Mouse (Mus musculus) C2C12 (cell line): ENCODE measurements around the gene 2610001J05Rik. TPM values are rescaled to one million over a fixed set of nuclear protein-coding genes. Genes with fewer than 3 reads are reported as not detected.
A peak's percentile ranks its signal among the peaks of the same experiment; 100 is the strongest.

Experiments used
- H3K27me3 ChIP-seq: one replicate; pipeline ENCODE4 v1.6.1; 2011; ENCODE audit not compliant: control insufficient read depth, insufficient read depth, insufficient read length
- H3K36me3 ChIP-seq: one replicate; pipeline ENCODE4 v1.6.1; 2011; ENCODE audit not compliant: control insufficient read depth, insufficient read depth
- H3K4me3 ChIP-seq: one replicate; pipeline ENCODE4 v1.5.1; 2011; ENCODE audit warnings: mild to moderate bottlenecking, control low read depth; ENCODE audit not compliant: poor library complexity, insufficient read depth, severe bottlenecking
- H3K79me2 ChIP-seq: one replicate; pipeline ENCODE4 v1.6.1; 2011; ENCODE audit not compliant: control insufficient read depth, insufficient read depth
- H3K79me3 ChIP-seq: one replicate; pipeline ENCODE4 v1.6.1; 2011; ENCODE audit warnings: low read depth, control low read depth
- H3ac ChIP-seq: one replicate; pipeline ENCODE3; 2011; ENCODE audit warnings: low read depth; ENCODE audit not compliant: control insufficient read depth, insufficient read length
- CEBPB ChIP-seq: IDR thresholded peaks from one replicate; pipeline ENCODE4 v1.6.1; 2011; ENCODE audit warnings: low read depth, mild to moderate bottlenecking, control low read depth, moderate library complexity
- CTCF ChIP-seq: IDR thresholded peaks from one replicate; pipeline ENCODE4 v1.5.1; 2011; ENCODE audit not compliant: control insufficient read depth, insufficient read depth, insufficient read length
- FOSL1 ChIP-seq: IDR thresholded peaks from one replicate; pipeline ENCODE4 v1.8.0; 2011; ENCODE audit warnings: mild to moderate bottlenecking, low read length; ENCODE audit not compliant: poor library complexity, insufficient read depth, severe bottlenecking
- MAX ChIP-seq: IDR thresholded peaks from one replicate; pipeline ENCODE4 v1.6.1; 2011; ENCODE audit warnings: mild to moderate bottlenecking, control low read depth
- MYOD1 ChIP-seq: IDR thresholded peaks from one replicate; pipeline ENCODE4 v1.6.1; 2011; ENCODE audit warnings: low read depth; ENCODE audit not compliant: control insufficient read depth, insufficient read length
- MYOG ChIP-seq: IDR thresholded peaks from one replicate; pipeline ENCODE4 v1.6.1; 2011; ENCODE audit not compliant: control insufficient read depth, insufficient read length; ENCODE audit errors: extremely low read depth
- USF1 ChIP-seq: IDR thresholded peaks from one replicate; pipeline ENCODE4 v1.6.1; 2011; ENCODE audit warnings: low read depth, mild to moderate bottlenecking, control low read depth, moderate library complexity
- polyA plus RNA-seq: library from polyadenylated mRNA; unstranded; fragments of >200 nt; fragmentation: generic; extraction: Trizol; gene quantifications from one replicate; pipeline ENCODE4 v1.2.1, GENCODE M21; 2012; ENCODE audit warnings: missing spikeins

2610001J05Rik gene
- polyA plus RNA-seq, 1 experiment, result 63.8 TPM

DNA sequence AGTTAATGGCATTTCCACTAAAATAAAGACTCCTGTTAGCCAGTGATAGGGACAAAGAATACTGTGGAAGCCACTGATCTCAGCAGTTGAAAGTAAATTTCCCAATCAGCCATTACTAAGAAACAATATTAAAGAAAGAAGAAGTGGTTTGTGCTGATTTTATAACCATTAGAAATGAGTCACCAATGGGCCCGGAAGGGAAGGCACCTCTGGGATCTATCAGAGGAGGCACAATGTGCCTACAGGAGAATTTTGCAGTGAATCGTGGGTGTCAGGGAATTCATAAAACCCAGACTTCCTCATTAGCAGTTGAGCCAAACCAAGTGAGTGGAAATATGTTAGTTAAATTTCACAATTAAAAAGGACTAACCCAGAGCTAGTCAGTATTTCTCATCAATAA, 2.6 kb upstream of the 2610001J05Rik start:
- Histone ChIP-seq H3ac (no peak overlapping the region), H3K79me3 (peaks cover 3% of the 10 kb centered on the region), H3K36me3 (peaks cover 13% of the 10 kb centered on the region), H3K79me2 (peaks cover 9% of the 10 kb centered on the region), H3K27me3 (no peaks in the 10 kb centered on the region), H3K4me3 (no peak overlapping the region)
- TF ChIP-seq MYOG (no peak), USF1 (no peak), CTCF (no peak), MYOD1 (no peak), CEBPB (no peak), MAX (no peak)

DNA sequence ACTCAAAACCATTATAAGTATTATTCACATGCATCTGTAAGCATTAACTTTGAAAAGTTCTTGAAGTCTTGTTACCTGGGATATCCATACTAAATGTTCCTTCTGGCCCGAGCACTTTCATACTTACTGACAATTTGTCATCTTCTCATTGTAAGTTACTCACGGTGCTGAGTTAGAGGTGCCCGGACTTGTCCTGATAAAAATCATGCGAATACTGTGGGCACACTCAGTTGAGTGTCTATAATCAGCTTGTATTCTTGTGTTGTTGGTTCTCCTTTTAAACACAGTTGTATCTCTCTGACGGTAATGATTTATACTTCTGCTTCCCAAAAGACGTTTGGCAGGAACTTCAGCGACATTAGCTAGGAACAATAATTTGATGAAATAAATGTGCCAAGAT, 758 bp upstream of the 2610001J05Rik start:
- Histone ChIP-seq H3K4me3 (no peak overlapping the region), H3K79me3 (peaks cover 3% of the 10 kb centered on the region), H3K79me2 (peaks cover 9% of the 10 kb centered on the region), H3K36me3 (peaks cover 23% of the 10 kb centered on the region), H3ac (no peak overlapping the region), H3K27me3 (no peaks in the 10 kb centered on the region)
- no peak for TF ChIP-seq CTCF
- no peak for TF ChIP-seq FOSL1

DNA sequence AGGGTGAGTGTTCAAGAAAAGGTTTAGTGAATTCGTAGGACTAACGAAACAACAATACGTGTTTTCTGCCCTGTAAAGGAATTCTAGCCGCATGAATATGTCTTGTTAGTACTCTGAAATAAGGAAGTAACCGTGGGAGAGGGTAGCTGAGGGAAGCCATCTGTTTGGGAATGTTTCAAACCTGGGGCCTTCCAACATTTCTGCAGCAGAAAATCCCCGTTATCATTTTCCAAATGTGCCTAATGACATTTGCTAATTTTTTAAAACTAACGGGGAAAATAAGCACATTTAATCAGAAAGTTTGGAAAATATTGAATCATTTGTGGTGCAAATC, 274 bp upstream of the 2610001J05Rik start:
- Histone ChIP-seq H3K79me2 (peaks cover 9% of the 10 kb centered on the region), H3ac (peak overlapping the region; percentile 6), H3K36me3 (peaks cover 23% of the 10 kb centered on the region), H3K79me3 (peaks cover 3% of the 10 kb centered on the region), H3K4me3 (peak overlapping the region; percentile 58), H3K27me3 (no peaks in the 10 kb centered on the region)
- TF ChIP-seq MYOD1 (no peak), FOSL1 (no peak), CTCF (no peak), MYOG (no peak), USF1 (no peak), MAX (no peak), CEBPB (no peak)

DNA sequence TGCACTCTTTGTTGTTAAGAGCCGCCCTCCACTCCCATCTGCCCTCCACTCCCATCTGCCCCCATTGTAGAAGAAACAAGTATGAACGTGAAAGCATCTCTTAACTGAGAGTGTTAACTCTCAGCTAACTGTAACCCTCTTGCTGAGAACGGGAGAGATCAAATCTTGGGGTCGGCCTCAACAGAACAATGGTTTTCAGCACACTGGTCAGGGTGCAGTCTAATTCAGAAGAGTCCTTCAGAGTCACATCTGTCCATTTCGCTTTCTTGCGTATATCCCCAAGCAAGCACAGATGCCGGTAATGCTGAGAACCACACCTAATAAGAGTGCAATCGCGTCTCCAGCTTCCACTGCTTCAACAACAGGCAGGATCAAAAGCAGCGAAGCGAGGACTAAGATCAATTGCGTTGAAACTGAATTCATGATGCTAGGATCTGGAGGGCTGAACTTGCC, 1.0 kb downstream of the 2610001J05Rik start:
- TF ChIP-seq MYOD1 (no peak), FOSL1 (no peak), MYOG (no peak)
- Histone ChIP-seq H3ac (peak overlapping the region; percentile 85), H3K79me2 (peaks cover 9% of the 10 kb centered on the region), H3K79me3 (peaks cover 3% of the 10 kb centered on the region), H3K36me3 (peaks cover 23% of the 10 kb centered on the region), H3K4me3 (peak overlapping the region; percentile 58), H3K27me3 (no peaks in the 10 kb centered on the region)

DNA sequence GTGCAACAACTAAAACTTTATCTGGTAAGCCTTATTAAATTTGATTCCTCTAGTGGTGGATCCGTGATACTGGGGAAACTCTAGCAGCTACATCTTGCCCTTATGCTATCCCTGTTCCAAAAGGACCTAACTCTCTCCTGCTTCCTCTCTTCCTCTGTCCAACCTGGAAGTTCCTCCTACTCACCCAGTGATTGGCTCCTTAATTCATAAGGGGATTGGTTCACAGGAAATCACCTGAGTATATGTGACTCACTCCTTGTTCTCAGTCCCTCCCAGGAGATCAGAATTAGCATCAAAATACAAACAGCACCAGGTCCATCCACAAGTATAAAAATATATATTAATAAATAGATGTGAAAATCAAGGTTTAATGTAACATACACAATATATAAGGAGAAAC, 10.7 kb downstream of the 2610001J05Rik start:
- Histone ChIP-seq H3K4me3 (no peak overlapping the region), H3K79me3 (no peaks in the 10 kb centered on the region), H3K27me3 (no peaks in the 10 kb centered on the region), H3K36me3 (no peaks in the 10 kb centered on the region), H3ac (no peak overlapping the region), H3K79me2 (no peaks in the 10 kb centered on the region)
- TF ChIP-seq USF1 (peak; percentile 18), MYOD1 (no peak), FOSL1 (no peak), MAX (no peak)

DNA sequence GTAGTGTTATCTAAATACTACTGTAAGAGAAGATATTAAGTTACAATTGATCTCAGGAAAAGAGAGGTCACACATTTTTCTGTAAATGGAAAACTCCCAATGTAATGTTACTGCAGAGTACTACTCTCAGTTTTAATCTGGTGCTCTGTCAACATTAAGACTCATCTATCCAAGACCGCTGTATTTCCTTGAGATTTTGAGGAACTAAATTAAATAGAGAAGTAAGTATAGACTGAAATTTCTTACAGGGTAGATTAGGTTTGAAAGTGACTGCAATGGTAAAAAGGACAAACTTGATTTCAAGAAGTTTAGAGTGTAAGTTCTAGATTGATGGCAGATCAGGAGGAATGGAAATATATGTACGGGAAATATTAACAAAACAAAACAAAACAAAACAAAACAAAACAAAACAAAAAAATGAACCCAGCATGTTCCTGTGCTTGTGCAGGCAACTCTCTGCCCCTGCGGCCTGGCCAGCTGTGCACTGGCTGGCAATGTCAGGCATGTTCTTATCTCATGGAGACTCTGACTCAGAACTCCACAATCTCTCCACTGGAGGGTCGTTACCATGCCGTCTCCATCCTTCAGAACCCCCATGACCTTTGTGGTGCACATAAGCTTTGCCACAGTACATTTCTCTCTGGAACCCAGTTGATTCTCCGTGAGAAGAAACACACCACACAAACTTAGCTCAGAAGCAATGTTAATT, 11.3 kb downstream of the 2610001J05Rik start:
- Histone ChIP-seq H3K79me2 (no peaks in the 10 kb centered on the region), H3K36me3 (no peaks in the 10 kb centered on the region), H3K4me3 (no peak overlapping the region), H3K27me3 (no peaks in the 10 kb centered on the region), H3K79me3 (no peaks in the 10 kb centered on the region), H3ac (no peak overlapping the region)
- TF ChIP-seq USF1 (no peak), MYOD1 (peak; percentile 79)

DNA sequence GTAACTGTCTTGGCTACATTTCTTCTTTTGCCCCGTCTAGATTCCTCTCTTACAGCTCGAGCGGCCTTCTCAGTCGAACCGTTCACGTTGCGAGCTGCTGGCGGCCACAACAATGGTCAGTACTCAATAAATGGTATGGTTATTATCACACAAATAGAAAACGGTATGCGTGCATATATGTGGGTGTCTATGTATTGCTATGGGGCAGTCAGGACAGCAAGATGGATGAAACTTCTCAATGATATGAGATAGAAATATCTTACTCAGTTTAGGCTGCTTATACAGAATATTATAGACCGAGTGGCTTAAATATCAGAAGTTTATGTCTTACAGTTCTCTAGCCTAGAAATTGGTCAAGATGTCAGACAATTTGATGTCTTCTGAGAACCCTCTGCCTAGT, 17.1 kb downstream of the 2610001J05Rik start:
- H3K36me3 ChIP-seq, result no peaks in the 10 kb centered on the region
- H3K27me3 ChIP-seq, result no peaks in the 10 kb centered on the region
- H3K79me2 ChIP-seq, result no peaks in the 10 kb centered on the region
- TF ChIP-seq MAX (no peak), MYOG (no peak), CTCF (no peak)
- no peak overlapping the region for H3ac ChIP-seq
- no peaks in the 10 kb centered on the region for H3K79me3 ChIP-seq
- H3K4me3 ChIP-seq, result no peak overlapping the region
